Mouse (Mus musculus) brown adipose tissue, adult 24 weeks (tissue): ENCODE measurements around the gene Tph2. TPM values are rescaled to one million over a fixed set of nuclear protein-coding genes. Genes with fewer than 3 reads are reported as not detected.

Source experiments
- H3K27ac ChIP-seq: fragments of 200-500 bp; replicated peaks from 2 replicates; pipeline ENCODE4 v1.5.1; 2012; ENCODE audit warnings: low read depth, mild to moderate bottlenecking, low read length
- H3K4me1 ChIP-seq: fragments of 200-500 bp; 2 replicates; pipeline ENCODE4 v1.6.1; 2012; ENCODE audit warnings: low read length, mixed read lengths; ENCODE audit not compliant: control insufficient read depth, insufficient read depth, insufficient read length
- H3K4me3 ChIP-seq: fragments of 200-500 bp; 2 replicates; pipeline ENCODE4 v1.5.1; 2012; ENCODE audit warnings: low read depth, mild to moderate bottlenecking, low read length, moderate library complexity; ENCODE audit not compliant: insufficient read depth
- polyA plus RNA-seq: library from polyadenylated mRNA; stranded (reverse); fragments of >200 nt; gene quantifications from 2 replicates; pipeline ENCODE4 v1.2.4, GENCODE M21; 2012; ENCODE audit not compliant: missing spikeins, insufficient read depth, insufficient read length

The Tph2 gene
- polyA plus RNA-seq, 1 experiment, result not detected

DNA sequence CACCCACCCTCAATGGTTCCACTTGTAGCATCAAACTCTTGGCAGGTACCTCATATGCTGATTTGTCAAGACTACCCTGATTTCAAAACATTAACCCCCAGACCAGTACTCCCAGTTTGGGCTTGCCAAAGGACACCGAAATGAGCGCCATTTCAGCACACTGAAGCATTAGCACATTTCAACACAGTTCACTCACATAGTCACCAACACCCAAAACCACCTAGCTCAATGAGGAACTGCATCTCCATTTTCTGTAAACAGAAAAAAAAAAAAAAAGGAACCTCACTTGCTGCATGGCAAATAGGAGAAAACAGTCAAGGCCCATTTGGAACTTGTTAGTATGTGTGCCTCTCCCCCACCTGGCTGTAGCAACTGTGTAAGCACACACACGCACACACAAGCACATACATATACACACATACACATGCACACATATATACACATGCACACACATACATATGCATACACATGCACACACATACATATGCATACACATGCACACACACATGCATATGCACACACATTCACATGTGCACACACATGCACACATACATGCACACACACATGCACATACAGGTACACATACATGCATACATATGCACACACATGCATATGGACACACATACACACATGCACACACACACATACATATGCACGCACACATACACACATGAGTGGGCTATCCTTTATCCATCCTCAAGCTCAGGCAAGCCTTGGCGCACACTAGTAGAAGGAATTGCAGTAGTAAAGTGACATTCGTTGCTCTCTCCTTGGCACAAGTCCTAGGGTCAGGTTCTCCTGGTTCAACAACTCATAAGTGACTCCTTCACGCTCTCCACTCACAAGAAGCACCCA, 14.1 kb downstream of the Tph2 start:
- Histone ChIP-seq H3K4me3 (no peak overlapping the region), H3K27ac (no peak overlapping the region)

DNA sequence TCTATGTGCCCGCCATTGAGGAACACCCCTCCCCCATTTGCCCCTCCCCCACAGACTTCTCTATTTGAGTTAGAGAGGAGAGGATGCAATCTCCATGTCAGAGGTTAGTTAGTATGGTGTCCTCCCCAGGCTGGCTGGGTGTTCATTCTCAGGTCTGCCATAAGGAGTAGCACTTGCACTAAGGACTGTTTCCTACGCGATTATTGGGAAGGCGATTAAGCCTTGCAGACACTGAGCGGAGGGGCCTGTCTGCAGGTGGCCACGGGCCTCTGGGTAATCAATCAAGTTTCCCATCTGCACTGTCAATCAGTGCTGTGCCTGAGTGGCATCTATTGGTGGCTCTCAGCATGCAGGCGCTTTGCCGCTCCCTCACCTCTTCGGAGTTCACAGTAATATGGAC, 15.4 kb downstream of the Tph2 start:
- H3K4me1 ChIP-seq, result no peaks in the 10 kb centered on the region
- H3K27ac ChIP-seq, result no peak overlapping the region
- no peak overlapping the region for H3K4me3 ChIP-seq

More for the DNA sequence above, 14.1 kb downstream of the Tph2 start:
- H3K4me1 ChIP-seq, result no peaks in the 10 kb centered on the region

DNA sequence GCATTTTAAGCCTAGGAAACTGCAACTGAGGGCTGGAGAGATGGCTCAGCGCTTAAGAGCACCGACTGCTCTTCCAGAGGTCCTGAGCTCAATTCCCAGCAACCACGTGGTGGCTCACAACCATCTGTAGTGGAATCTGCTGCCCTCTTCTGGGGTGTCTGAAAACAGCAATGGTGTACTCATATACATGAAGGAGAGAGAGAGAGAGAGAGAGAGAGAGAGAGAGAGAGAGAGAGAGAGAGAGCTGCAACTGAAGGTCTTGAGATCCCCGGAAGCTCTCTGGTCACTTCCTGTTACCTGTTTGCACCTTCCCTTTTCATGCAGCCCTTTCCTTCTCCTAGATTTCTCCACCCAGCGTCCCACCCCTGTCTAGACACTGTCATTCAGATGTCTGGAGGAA, 24.5 kb downstream of the Tph2 start:
- H3K4me3 ChIP-seq, result no peak overlapping the region
- no peaks in the 10 kb centered on the region for H3K4me1 ChIP-seq
- no peak overlapping the region for H3K27ac ChIP-seq

DNA sequence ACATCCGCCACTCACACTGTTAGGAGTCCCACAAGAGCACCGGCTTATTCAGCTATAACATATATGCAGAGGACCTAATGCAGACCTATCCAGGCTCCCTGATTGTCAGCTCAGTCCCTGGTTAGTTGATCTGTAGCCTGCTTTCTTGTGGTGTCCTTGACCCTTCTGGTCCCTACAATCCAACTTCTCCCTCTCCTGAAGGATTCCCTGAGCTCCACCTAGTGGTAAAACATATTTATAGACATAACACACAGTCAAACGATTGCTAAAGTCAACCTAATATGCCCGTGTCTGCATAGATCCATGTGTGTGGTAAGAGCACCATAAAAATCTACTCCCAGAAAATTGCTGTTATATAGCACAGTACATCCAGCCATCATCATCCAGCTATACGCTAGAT, 37.5 kb downstream of the Tph2 start:
- Histone ChIP-seq H3K4me3 (no peak overlapping the region), H3K4me1 (no peaks in the 10 kb centered on the region), H3K27ac (no peak overlapping the region)

DNA sequence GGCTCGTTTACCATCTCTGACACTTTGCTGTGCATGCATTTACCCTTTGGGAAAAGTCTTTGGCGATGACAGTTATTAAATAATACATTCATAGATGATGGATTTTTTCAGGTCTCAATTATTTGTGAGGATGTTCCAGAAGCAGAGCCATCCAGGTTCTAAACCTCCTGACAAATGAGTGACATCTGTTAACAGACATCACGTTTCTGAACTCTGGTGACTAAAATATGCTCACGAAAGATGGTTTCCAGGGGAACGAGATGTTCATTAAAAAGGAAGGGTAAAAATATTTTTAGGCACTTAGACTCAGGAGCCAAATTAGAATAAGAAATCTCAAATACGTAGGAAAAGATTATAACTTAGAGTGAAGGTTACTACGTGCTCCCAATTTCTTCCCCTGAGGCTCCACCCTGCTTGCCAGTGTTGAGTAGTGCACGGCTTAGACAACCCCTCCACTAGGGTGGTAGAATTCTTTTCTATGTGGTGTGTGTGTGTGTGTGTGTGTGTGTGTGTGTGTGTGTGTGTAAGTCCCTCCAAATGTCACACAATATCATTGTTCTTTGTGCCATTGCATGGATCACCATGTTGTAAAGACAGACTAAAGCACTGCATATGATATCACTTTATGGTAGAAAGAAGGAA, 38.4 kb downstream of the Tph2 start:
- no peak overlapping the region for H3K4me3 ChIP-seq
- H3K4me1 ChIP-seq, result no peaks in the 10 kb centered on the region
- no peak overlapping the region for H3K27ac ChIP-seq

DNA sequence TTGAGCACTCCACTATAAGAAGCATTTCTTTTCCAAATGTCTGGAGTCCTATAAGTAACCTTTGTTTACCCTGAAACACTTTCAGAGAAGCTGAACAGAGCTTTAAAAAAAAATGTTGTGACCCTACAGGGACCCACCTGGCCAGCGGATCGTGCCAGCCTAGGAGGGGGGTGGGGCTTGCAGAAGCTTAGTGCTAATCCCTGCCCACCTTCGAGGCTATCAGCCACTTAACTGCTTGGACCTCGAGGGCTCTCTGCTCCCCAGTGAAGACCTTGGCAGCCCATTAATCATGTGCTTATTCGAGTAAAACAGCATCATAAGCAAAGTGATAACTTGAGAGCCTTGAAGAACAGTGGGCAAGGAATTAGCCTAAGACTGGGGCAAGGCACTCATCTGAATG, 40.3 kb downstream of the Tph2 start:
- H3K4me1 ChIP-seq, result no peaks in the 10 kb centered on the region
- H3K4me3 ChIP-seq, result no peak overlapping the region
- H3K27ac ChIP-seq, result no peak overlapping the region

DNA sequence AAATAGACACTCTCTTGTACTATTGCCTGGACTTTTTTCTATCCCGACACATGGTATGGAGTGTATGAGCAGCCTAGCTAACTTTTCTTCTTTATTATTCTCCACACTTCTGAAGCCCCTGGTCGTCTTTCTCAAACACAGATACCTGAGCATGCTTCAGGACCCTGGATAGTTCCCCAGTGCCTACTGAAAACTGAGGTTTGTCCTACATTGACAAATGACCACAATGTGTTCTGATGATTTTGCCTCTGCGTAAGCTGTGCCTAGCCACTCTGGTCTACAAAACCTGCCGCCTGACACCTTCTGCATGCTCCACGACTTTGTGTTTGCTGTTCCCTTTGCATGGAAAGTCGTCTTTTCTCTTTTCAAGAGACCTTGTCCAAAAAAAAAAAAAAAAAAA, 41.2 kb downstream of the Tph2 start:
- Histone ChIP-seq H3K4me1 (no peaks in the 10 kb centered on the region), H3K27ac (no peak overlapping the region), H3K4me3 (no peak overlapping the region)

DNA sequence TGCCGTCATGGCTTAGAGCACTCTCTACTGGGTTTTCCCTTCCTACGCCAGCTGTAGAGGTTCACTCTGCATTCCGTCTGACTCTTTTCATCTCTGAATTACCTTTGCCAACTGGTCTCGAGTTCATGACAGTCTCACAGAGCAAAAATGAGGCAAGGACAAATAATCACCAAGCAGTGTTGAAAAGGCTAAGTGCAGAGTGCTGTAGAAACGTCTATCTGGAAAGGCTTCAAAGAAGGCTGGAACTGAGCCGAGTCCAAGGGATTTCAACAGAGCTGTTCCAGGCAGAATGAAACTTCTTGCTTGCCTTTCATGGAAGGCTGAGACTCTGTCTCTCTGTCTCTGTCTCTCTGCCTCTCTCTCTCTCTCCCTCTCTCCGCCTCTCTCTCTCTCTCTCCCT, 47.8 kb downstream of the Tph2 start:
- no peak overlapping the region for H3K27ac ChIP-seq
- H3K4me1 ChIP-seq, result no peaks in the 10 kb centered on the region
- H3K4me3 ChIP-seq, result no peak overlapping the region

DNA sequence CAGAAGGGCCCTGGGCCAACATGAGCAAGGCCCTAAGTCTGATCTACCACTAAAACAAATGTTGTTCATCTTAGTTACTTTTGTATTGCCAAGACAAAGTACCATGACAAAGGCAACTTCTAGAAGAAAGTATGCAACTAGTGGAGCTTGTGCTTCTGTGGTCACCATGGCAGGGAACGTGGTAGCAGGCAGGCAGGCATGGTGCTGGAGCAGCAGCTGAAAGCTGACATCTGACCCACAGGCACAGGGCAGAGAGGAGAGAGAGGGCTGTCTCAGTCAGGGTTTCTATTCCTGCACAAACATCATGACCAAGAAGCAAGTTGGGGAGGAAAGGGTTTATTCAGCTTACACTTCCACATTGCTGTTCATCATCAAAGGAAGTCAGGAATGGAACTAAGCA, 56.9 kb downstream of the Tph2 start:
- no peaks in the 10 kb centered on the region for H3K4me1 ChIP-seq
- H3K27ac ChIP-seq, result no peak overlapping the region
- no peak overlapping the region for H3K4me3 ChIP-seq

DNA sequence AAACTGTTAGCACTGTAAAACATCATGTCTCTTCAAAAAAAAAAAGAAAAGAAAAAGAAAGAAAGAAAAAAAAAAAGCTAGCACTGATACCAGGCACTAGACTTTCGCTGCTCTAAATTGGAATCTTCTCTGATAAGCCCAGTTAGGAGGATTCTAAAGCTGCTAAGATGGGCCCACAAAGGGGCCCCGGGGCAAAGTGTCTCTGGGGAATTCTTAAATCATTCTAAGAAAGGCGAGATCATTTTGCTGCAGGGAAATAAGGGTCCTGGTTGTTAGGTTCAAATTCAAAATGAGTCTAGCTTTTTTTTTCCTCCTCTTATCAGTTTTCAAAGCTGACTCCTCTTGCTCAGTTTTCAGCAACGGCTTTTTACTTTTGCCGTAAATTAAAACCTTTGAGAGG, 59.3 kb downstream of the Tph2 start:
- no peaks in the 10 kb centered on the region for H3K4me1 ChIP-seq
- no peak overlapping the region for H3K27ac ChIP-seq
- H3K4me3 ChIP-seq, result no peak overlapping the region

DNA sequence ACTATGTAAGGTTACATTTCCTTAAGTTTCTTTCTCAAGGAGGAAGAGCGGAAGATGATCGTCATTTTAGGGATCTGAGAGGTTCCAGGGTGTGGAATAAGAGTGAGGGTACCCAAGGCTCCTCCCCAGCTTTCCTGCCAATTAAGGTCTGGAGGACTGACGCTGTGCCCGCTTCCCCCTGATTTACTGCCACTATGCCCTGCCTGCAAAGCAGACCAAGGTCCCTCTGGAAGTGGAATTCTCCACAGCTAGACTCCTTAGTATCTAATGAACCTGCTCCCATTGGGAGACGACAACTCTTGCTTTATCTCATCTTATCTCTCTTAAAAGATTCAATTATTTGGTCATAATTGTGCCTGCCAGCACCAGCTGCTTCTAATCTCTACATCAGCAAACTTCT, 59.8 kb downstream of the Tph2 start:
- Histone ChIP-seq H3K4me3 (no peak overlapping the region), H3K27ac (no peak overlapping the region), H3K4me1 (no peaks in the 10 kb centered on the region)

DNA sequence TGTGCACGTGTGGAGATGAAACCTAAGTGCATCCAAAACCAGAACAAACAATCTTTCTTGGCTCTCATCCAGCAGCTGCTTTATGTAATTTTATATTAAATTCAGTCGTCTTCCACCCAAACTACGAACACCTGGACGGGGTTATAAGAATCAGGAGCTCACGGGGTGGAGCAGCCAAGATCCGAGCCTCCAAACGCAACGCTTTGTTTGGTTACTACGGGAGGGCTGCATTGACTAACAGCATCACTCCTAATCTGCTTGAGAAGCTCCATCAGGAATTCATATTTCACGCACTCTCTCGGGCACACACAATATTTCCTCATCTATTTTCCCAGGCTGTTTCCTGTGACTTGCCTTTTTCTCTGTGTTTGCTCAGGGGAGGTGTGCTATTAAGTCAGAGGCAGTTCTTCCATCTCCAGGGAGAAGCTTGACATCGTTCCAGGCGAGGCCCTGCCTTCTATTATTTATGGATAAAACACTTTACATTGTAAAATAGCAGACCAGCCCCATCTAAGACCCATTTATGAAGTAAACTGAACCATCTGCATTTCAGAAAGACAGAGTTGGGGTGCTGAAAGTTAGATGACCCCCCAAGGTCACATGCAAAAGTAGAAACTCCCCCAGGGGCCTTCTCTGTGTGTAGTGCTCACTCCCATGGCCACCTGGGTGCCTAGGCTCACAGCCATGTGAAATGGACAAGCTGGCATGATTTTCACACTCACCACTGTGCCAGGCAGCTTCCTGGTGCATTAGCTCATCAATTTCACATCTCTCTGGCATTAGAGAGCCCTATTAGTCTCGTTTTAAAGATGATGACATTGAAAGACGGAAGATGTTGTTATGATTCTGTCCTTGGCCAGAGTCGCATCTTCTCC, 76.9 kb downstream of the Tph2 start:
- H3K4me1 ChIP-seq, result peaks cover 3% of the 10 kb centered on the region; the same call in 1 of the 2 replicates
- no peak overlapping the region for H3K4me3 ChIP-seq
- no peak overlapping the region for H3K27ac ChIP-seq

DNA sequence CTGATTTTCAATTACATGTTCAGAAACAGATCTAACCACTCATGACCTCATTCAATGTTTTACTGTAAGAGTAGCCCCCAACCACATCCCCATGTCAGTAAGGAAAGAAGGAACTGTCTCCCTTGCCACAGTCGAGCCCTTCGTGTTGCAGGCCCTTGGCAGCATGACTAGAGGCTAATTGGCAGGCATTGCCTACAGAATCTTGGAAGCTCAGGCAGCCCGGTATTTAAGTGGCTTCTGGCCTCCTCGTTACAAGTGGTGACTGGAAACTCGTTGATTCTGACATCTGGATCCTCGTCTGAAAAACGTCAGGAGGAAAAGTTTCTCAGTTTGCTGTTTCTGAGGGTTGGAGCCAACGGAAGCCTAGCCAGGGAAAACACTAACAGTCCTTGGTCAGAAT, 80.6 kb downstream of the Tph2 start:
- Histone ChIP-seq H3K27ac (0 out of 2 replicates have a peak overlapping the region, but pooled peaks have one; percentile 27), H3K4me3 (no peak overlapping the region), H3K4me1 (peaks cover 3% of the 10 kb centered on the region; the same call in 1 of the 2 replicates)

DNA sequence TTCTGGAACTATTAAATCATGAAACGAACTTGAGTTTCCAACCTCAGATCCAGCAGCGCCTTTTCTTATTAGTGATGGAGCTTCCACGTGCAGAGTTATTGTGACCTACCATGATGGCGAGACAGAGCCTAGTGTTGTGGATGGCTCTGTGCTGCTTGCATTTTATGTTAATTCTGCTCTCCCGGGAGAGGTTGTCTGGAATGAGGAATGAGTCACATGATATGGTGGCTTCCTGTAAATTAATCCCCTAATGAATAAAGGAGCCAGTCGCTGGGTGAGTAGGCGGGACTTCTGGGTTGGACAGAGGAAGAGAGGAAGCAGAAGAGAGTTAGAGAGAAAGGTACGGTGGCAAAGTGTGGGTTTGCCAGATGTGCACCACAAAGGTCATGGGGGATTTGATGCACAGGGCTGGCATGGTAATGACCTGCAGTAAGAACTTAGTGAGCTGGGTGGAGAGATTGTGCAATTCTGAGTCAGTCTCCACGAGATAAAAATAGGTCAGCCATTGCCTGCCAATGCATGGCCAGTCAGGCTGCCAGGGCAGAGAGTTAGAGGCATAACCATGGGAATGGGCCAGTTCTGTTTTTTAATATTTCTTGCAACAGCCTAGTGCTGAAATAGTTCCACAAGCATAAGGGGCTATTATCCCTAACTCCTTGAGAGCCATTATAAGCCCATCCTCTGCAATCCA, 84.8 kb downstream of the Tph2 start:
- Histone ChIP-seq H3K4me3 (no peak overlapping the region), H3K4me1 (no peaks in the 10 kb centered on the region), H3K27ac (no peak overlapping the region; the same call in 1 of the 2 replicates)

DNA sequence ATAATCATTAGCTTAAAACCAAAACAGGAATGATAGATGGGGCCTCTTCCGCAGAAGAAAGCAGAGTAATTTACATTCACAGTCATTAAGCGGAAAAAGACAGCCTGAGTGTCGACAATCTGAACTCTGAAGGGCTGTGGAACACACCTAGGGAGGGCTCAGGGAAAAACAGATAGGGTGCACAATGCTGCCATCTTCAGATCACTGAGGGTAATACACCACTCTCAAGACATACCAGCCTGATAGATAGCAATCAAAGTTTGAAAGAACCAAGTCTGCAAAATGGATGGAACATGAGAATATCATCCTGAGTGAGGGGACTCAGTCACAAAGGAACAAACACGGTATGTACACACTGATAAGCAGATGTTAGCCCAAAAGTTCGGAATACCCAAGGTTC, 87.7 kb downstream of the Tph2 start:
- H3K4me3 ChIP-seq, result no peak overlapping the region
- no peak overlapping the region for H3K27ac ChIP-seq
- no peaks in the 10 kb centered on the region for H3K4me1 ChIP-seq
